Mouse (Mus musculus) neural tube, embryonic 11.5 days (tissue): ENCODE results near the gene Slit3. TPM values are rescaled to one million over a fixed set of nuclear protein-coding genes. Genes with fewer than 3 reads are reported as not detected.
A peak's percentile ranks its signal among the peaks of the same experiment; 100 is the strongest.

ENCODE experiments used
- ATAC-seq: fragments of 200-750 bp; cut with Nextera tagmentation; 2 replicates; pipeline ENCODE4 v1.8.0; 2017; ENCODE audit warnings: moderate number of reproducible peaks, mild to moderate bottlenecking, moderate TSS enrichment, moderate library complexity; ENCODE audit not compliant: insufficient read depth, low FRiP score, low TSS enrichment
- DNase-seq: peaks from one replicate; pipeline ENCODE4 v3.0.0-alpha.2; 2015; ENCODE audit warnings: low spot score
- H3K27ac ChIP-seq: fragments of 300-500 bp; sonication (generic); 2 replicates; pipeline ENCODE4 v1.5.1; 2014; ENCODE audit warnings: low read depth, mild to moderate bottlenecking, low read length
- H3K27me3 ChIP-seq: fragments of 300-500 bp; sonication (generic); 2 replicates; pipeline ENCODE4 v1.6.1; 2014; ENCODE audit warnings: mild to moderate bottlenecking, low read length, mixed read lengths; ENCODE audit not compliant: control insufficient read depth, insufficient read depth
- H3K36me3 ChIP-seq: fragments of 300-500 bp; sonication (generic); 2 replicates; pipeline ENCODE4 v1.6.1; 2014; ENCODE audit warnings: mild to moderate bottlenecking, low read length, moderate library complexity, mixed read lengths; ENCODE audit not compliant: control insufficient read depth, insufficient read depth
- H3K4me1 ChIP-seq: fragments of 300-500 bp; sonication (generic); 2 replicates; pipeline ENCODE4 v1.6.1; 2014; ENCODE audit warnings: low read length, mixed read lengths; ENCODE audit not compliant: control insufficient read depth, insufficient read depth
- H3K4me2 ChIP-seq: fragments of 300-500 bp; sonication (generic); 2 replicates; pipeline ENCODE4 v1.6.1; 2014; ENCODE audit warnings: low read depth, mild to moderate bottlenecking, moderate library complexity
- H3K4me3 ChIP-seq: fragments of 300-500 bp; sonication (generic); 2 replicates; pipeline ENCODE4 v1.5.1; 2014; ENCODE audit warnings: low read depth, low read length
- H3K9ac ChIP-seq: fragments of 300-500 bp; sonication (generic); 2 replicates; pipeline ENCODE4 v1.6.1; 2014; ENCODE audit warnings: mild to moderate bottlenecking, low read length
- H3K9me3 ChIP-seq: fragments of 300-500 bp; sonication (generic); 2 replicates; pipeline ENCODE4 v1.6.1; 2016; ENCODE audit warnings: low read length; ENCODE audit not compliant: control insufficient read depth
- WGBS: fragments of 180-500 bp; shearing (Covaris S2); extraction: QIAGEN DNeasy Blood & Tissue Kit; methylation state at CpG from one replicate; pipeline ENCODE4 v1.1.7; 2014; 5-methylcytosine and 5-hydroxymethylcytosine counted together
- polyA plus RNA-seq: library from polyadenylated mRNA; unstranded; fragments of >200 nt; fragmentation: Nextera tagmentation; extraction: Ambion mirVana; gene quantifications from 2 replicates; pipeline ENCODE4 v1.2.1, GENCODE M21; 2014

Gene Slit3
- polyA plus RNA-seq, 1 experiment from 2014 or later, result 41.3 TPM

DNA sequence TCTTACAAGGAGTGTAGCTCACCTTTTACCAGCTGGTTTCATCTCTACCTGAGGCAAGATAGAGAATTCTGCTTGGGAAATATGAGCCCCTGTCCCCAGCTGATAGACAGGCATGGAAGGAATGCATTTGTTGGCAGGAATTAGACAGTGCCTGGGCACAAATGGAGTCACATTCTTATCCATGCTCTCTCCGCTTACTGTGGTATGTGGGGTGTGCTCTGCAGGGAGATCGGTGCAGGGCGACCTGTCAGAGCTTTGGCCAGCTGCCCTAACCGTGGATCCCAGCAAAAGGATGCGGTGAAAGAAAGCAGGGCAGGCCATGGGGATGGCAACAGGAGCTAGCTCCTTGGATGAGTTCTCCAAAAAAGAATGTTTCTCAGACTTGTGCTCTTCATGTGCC, 172.2 kb downstream of the Slit3 start:
- no peaks in the 10 kb centered on the region for H3K9me3 ChIP-seq
- H3K36me3 ChIP-seq, result no peaks in the 10 kb centered on the region
- H3K27ac ChIP-seq, result no peak overlapping the region
- WGBS, result 90% methylated on average over 5 of the region's 5 CpGs
- no peak overlapping the region for H3K9ac ChIP-seq
- H3K27me3 ChIP-seq, result no peaks in the 10 kb centered on the region
- no peak overlapping the region for H3K4me3 ChIP-seq
- no peak overlapping the region for H3K4me2 ChIP-seq
- no peak for DNase-seq
- H3K4me1 ChIP-seq, result no peaks in the 10 kb centered on the region
- no peak for ATAC-seq

DNA sequence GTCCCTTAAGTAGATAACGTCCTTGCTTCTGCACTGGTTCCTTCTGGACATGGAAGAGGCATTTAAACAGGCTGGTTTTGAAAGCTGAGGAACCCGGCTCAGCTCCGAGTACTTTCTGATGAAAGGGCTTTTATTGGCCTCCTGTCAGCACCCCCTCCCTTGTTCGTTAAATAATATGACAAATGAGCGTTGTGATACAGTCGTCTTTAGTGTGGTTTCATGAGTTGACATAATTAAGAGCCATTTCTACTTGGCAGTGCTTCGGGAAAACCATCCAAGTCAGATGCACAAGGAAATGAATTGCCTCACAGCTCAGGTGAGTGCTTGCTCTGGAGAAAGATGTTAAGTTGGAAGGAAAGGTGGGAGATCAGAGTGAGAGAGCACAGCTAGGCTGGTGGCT, 173.6 kb downstream of the Slit3 start:
- no peak overlapping the region for H3K27ac ChIP-seq
- no peak overlapping the region for H3K9ac ChIP-seq
- H3K36me3 ChIP-seq, result no peaks in the 10 kb centered on the region
- no peaks in the 10 kb centered on the region for H3K9me3 ChIP-seq
- no peak overlapping the region for H3K4me2 ChIP-seq
- no peaks in the 10 kb centered on the region for H3K4me1 ChIP-seq
- DNase-seq (no peak), ATAC-seq (no peak)
- 47% methylated on average over 7 of the region's 7 CpGs for WGBS
- no peaks in the 10 kb centered on the region for H3K27me3 ChIP-seq
- no peak overlapping the region for H3K4me3 ChIP-seq

DNA sequence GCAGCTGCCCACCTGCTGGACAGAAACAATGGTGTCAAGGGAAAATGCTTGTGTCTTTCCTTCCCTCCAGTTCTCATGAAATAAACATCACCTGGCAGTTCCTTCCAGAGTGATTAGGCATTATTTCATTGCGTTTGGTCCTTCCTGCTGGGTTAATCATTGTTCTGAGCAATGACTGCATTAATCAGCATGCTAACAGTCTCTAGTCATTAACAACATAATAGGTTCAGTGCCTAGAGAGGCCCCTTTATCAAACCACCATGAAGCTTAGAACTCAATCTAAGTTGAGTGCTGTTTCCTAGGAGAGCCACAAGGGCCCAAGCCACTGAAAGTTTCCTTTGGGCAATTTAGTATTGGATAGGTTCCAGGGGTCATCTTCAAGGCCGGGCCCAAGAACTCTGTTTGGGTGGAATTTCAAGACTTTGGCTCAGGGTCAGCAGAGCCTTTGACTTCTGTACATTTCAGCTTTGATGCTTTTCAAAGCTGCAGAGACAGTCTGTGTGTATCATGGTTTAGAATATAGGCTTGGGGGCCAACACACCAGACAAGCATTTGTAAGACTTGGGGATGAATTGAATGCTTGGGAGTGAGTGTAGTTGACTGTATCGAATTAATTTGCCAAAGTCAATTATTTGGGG, 174.3 kb downstream of the Slit3 start:
- H3K9ac ChIP-seq, result no peak overlapping the region
- DNase-seq (no peak), ATAC-seq (peak; percentile 35; the same call in 1 of the 2 replicates)
- WGBS, result 48% methylated on average over 3 of the region's 3 CpGs
- no peaks in the 10 kb centered on the region for H3K36me3 ChIP-seq
- H3K4me2 ChIP-seq, result no peak overlapping the region
- no peaks in the 10 kb centered on the region for H3K9me3 ChIP-seq
- no peaks in the 10 kb centered on the region for H3K27me3 ChIP-seq
- H3K27ac ChIP-seq, result no peak overlapping the region
- no peak overlapping the region for H3K4me3 ChIP-seq
- H3K4me1 ChIP-seq, result no peaks in the 10 kb centered on the region

DNA sequence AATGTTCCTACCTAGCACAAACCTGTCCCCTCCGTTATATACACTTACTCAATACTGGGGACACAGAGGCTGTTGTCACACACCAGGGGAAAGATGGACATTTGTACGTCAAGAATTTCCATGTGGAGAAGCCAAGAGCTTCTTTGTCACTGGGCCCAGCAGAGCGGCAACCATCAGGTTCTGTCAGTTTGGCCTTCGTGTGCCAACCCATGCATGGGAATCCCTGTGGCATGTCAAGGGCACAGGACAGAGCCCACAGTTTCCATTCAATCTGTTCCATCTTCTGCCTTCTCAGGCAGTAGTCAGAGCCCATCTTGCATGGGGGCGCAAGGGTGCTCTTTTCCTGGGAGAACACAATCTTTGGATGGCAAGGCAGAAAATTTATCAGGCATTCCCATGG, 175.8 kb downstream of the Slit3 start:
- H3K4me3 ChIP-seq, result no peak overlapping the region
- H3K27ac ChIP-seq, result no peak overlapping the region
- DNase-seq (no peak), ATAC-seq (no peak)
- no peak overlapping the region for H3K4me2 ChIP-seq
- H3K27me3 ChIP-seq, result no peaks in the 10 kb centered on the region
- H3K9me3 ChIP-seq, result no peaks in the 10 kb centered on the region
- H3K4me1 ChIP-seq, result no peaks in the 10 kb centered on the region
- H3K9ac ChIP-seq, result no peak overlapping the region
- H3K36me3 ChIP-seq, result no peaks in the 10 kb centered on the region
- 94% methylated on average over 5 of the region's 5 CpGs for WGBS

DNA sequence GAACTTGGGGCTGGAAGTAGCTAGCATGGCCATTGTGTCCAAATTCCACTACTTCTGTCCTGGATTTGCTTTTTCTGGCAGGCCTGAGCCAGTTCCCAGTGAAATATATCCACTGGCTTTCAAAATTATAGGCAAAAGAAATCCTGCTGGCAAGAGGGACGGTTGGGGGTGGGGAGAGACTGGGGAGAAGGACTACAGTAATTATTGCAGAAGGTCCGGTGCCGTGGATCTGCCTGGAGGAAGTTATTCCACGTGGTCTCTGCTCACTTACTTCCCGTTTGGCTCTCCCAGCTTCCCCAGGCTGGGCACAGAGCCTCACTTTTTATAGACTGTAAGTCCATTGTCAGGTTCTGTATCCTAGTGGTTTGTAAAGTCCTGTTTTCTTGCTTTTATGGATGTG, 176.3 kb downstream of the Slit3 start:
- Histone ChIP-seq H3K4me1 (no peaks in the 10 kb centered on the region), H3K36me3 (no peaks in the 10 kb centered on the region), H3K4me3 (no peak overlapping the region), H3K27me3 (no peaks in the 10 kb centered on the region), H3K9ac (no peak overlapping the region), H3K9me3 (no peaks in the 10 kb centered on the region), H3K27ac (no peak overlapping the region), H3K4me2 (no peak overlapping the region)
- ATAC-seq (no peak), DNase-seq (no peak)
- WGBS, result 69% methylated on average over 5 of the region's 5 CpGs

DNA sequence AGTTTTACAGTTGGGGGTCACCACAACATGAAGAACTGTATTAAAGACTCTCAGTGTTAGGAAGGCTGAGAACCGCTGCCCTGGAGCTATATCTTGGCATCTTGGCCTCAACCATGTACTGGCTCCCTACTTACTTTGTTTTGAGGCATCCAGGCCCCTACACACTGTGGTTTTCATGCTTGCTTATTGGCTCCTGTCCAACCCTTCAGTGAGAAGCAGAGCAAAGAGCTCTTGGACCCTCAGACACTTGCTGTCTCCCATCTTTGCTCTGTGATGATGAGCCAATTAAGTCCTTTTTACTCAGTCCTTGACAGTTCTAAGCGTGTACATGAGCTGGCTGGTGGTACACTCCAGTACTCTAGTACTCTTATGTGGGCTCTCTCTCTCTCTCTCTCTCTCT, 177.5 kb downstream of the Slit3 start:
- no peaks in the 10 kb centered on the region for H3K9me3 ChIP-seq
- ATAC-seq (no peak), DNase-seq (no peak)
- H3K4me3 ChIP-seq, result no peak overlapping the region
- no peaks in the 10 kb centered on the region for H3K27me3 ChIP-seq
- no peak overlapping the region for H3K9ac ChIP-seq
- WGBS, result 93% methylated on average over 2 of the region's 2 CpGs
- H3K4me1 ChIP-seq, result no peaks in the 10 kb centered on the region
- no peak overlapping the region for H3K27ac ChIP-seq
- no peak overlapping the region for H3K4me2 ChIP-seq
- H3K36me3 ChIP-seq, result no peaks in the 10 kb centered on the region

DNA sequence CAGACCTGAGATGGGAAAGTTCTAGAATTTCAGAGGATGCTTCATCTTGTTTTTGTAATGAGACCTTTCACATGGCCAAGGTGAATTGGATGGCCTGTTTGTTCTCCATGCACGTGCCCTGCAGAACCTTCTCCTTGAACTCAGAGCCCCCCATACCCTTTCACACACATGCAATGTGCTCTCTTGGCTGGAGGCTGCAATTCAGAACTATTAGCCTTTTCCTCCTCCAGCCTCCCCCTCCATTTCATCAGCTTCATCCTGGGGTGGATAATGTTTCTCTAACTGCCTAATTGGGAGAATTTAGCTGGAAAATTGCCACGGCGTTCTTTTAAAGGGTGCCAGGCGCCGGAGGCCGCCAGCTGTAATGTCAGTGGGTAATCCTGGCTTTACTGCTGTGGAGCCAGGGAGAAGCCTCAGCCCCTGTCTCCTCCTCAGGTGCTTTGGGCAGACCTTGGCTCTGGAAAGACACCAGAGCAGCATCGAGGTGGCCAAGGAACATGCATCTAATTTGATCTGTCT, 178.9 kb downstream of the Slit3 start:
- Histone ChIP-seq H3K27me3 (no peaks in the 10 kb centered on the region), H3K4me2 (no peak overlapping the region), H3K4me1 (no peaks in the 10 kb centered on the region), H3K4me3 (no peak overlapping the region), H3K9me3 (no peaks in the 10 kb centered on the region), H3K9ac (no peak overlapping the region), H3K36me3 (no peaks in the 10 kb centered on the region), H3K27ac (no peak overlapping the region)
- DNase-seq (no peak), ATAC-seq (no peak)
- 89% methylated on average over 7 of the region's 7 CpGs for WGBS

DNA sequence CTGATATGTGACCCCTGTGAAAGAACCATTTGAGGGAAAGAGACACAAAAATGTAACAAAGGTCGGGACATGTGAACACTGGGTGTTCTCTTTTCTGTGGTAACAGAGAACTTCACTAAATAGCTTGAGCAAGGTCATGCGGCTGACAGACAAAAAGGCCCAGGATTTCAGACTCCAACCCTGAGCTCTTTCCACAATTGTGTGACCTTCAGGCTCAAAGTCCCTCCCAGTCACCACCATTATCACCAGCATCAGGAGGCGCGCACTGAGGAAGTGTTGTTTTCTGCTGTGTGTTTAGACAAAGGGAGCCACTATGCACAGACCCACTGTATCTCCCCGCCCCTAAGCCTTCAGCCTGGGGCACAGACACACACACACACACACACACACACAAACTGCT, 181.2 kb downstream of the Slit3 start:
- Histone ChIP-seq H3K27ac (no peak overlapping the region), H3K4me1 (no peaks in the 10 kb centered on the region), H3K4me3 (no peak overlapping the region), H3K36me3 (no peaks in the 10 kb centered on the region), H3K27me3 (no peaks in the 10 kb centered on the region), H3K4me2 (no peak overlapping the region), H3K9me3 (no peaks in the 10 kb centered on the region), H3K9ac (no peak overlapping the region)
- DNase-seq (no peak), ATAC-seq (no peak)
- 79% methylated on average over 5 of the region's 5 CpGs for WGBS

DNA sequence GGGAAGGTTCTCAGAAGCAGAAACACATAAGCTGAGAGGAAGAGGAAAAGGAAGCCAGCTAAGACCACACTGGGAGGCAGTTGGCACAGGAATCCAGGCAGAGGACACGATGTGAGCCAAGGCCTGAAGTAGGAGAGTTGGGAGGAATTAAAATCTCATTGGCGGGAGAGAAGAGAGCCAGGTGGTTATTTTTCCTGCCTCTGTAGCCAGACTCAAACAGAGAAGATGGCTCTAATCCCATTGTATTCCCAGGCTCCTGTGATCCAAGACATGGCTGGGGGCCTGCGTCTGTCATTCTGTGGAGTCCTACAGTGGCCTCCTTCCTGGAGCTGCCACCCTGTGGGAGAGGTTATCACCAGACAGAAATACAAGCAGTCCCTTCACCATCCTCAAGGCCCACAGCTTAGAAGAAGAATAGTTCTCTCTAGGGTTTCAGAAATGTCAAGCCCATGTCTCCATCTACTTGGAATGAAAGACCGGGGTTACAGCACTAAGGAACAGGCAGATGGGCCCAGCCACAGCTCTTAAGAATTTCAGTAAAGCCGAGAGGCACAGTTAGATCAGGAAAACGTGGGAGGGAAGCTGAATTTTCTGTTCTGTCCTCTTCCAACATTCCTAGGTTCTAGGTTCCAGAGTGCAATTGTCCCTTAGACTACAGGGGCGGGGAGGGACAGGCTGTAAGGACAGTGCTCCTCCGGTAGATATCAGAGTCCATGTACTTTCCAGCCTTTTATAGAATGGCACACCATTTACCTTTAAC, 183.4 kb downstream of the Slit3 start:
- DNase-seq (no peak), ATAC-seq (no peak)
- Histone ChIP-seq H3K4me1 (no peaks in the 10 kb centered on the region), H3K27me3 (no peaks in the 10 kb centered on the region), H3K4me2 (no peak overlapping the region), H3K9ac (no peak overlapping the region), H3K36me3 (no peaks in the 10 kb centered on the region), H3K4me3 (no peak overlapping the region), H3K27ac (no peak overlapping the region), H3K9me3 (no peaks in the 10 kb centered on the region)
- 91% methylated on average over 8 of the region's 8 CpGs for WGBS
